Mouse (Mus musculus) embryonic facial prominence, embryonic 12.5 days (tissue): ENCODE results near the gene Dupd1. TPM values are rescaled to one million over a fixed set of nuclear protein-coding genes. Genes with fewer than 3 reads are reported as not detected.
A peak's percentile ranks its signal among the peaks of the same experiment; 100 is the strongest.

ENCODE experiments used
- ATAC-seq: fragments of 200-750 bp; cut with Nextera tagmentation; 2 replicates; pipeline ENCODE4 v1.8.0; 2017; ENCODE audit not compliant: insufficient number of reproducible peaks, insufficient read depth, low FRiP score, low TSS enrichment
- H3K27ac ChIP-seq: fragments of 300-500 bp; sonication (generic); 2 replicates; pipeline ENCODE4 v1.5.1; 2016; ENCODE audit warnings: mild to moderate bottlenecking
- H3K27me3 ChIP-seq: fragments of 300-500 bp; sonication (generic); 2 replicates; pipeline ENCODE4 v1.6.1; 2016; ENCODE audit warnings: mild to moderate bottlenecking, moderate library complexity
- H3K36me3 ChIP-seq: fragments of 300-500 bp; sonication (generic); 2 replicates; pipeline ENCODE4 v1.6.1; 2016; ENCODE audit warnings: mild to moderate bottlenecking
- H3K4me1 ChIP-seq: fragments of 300-500 bp; sonication (generic); 2 replicates; pipeline ENCODE4 v1.6.1; 2016
- H3K4me2 ChIP-seq: fragments of 300-500 bp; sonication (generic); replicated peaks from 2 replicates; pipeline ENCODE4 v1.6.1; 2016; ENCODE audit warnings: mild to moderate bottlenecking, moderate library complexity
- H3K4me3 ChIP-seq: fragments of 300-500 bp; sonication (generic); 2 replicates; pipeline ENCODE4 v1.5.1; 2016; ENCODE audit warnings: mild to moderate bottlenecking
- H3K9ac ChIP-seq: fragments of 300-500 bp; sonication (generic); 2 replicates; pipeline ENCODE4 v1.6.1; 2016; ENCODE audit warnings: mild to moderate bottlenecking, moderate library complexity
- H3K9me3 ChIP-seq: fragments of 300-500 bp; sonication (generic); 2 replicates; pipeline ENCODE4 v1.6.1; 2016; ENCODE audit warnings: mild to moderate bottlenecking, moderate library complexity
- WGBS: fragments of 180-500 bp; shearing (Covaris S2); methylation state at CpG from one replicate; pipeline ENCODE4 v1.1.7; 2016; 5-methylcytosine and 5-hydroxymethylcytosine counted together
- polyA plus RNA-seq: library from polyadenylated mRNA; unstranded; fragments of >200 nt; fragmentation: Nextera tagmentation; extraction: Ambion mirVana; gene quantifications from 2 replicates; pipeline ENCODE4 v1.2.1, GENCODE M21; 2016

The Dupd1 gene
- polyA plus RNA-seq, 1 experiment from 2014 or later, result 0.47 TPM

DNA sequence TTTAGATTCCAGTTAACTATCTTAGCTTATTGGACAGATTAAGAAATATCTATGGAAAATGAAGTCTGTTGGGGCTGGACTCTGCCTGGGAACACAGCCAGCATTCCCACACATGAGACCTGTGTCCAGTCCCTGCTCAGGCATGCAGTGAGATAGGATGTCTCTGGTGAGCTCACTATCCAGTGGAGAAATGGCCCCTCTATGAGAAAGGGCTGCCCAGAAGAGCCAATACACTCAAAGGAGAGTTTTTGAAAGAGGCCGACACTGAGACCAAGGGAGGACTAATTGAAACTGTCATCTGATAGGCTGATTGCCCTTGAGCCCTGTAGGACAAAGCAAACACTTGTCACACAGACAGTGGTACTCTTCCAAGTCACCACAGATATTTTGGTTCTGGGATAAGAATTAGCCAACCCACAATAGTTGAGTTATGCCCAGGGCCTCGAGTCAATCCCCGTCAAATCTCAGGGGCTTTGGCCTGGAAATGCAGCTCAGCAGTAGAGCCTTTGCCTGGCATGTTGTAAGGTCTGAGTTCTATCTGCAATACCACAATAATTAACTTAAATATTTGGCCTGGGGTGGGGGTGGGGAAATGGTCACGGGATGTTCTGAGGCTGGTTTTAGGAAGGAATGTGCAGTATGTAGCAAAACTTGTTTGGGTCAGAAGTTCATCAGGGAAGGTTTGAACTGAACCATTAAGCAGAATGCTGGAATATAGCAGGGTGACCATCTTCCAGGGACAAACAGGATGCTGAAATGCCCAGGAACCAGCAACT is 6.2 kb upstream of the Dupd1 start:
- Histone ChIP-seq H3K4me2 (no peak overlapping the region), H3K36me3 (no peaks in the 10 kb centered on the region), H3K4me1 (peaks cover 24% of the 10 kb centered on the region), H3K4me3 (no peak overlapping the region), H3K9ac (no peak overlapping the region), H3K27me3 (0 out of 2 replicates have a peak, but pooled peaks cover 4% of the 10 kb centered on the region), H3K27ac (no peak overlapping the region), H3K9me3 (peaks cover 11% of the 10 kb centered on the region; the same call in 1 of the 2 replicates)
- WGBS, result 53% methylated on average over 4 of the region's 4 CpGs
- no peak for ATAC-seq

DNA sequence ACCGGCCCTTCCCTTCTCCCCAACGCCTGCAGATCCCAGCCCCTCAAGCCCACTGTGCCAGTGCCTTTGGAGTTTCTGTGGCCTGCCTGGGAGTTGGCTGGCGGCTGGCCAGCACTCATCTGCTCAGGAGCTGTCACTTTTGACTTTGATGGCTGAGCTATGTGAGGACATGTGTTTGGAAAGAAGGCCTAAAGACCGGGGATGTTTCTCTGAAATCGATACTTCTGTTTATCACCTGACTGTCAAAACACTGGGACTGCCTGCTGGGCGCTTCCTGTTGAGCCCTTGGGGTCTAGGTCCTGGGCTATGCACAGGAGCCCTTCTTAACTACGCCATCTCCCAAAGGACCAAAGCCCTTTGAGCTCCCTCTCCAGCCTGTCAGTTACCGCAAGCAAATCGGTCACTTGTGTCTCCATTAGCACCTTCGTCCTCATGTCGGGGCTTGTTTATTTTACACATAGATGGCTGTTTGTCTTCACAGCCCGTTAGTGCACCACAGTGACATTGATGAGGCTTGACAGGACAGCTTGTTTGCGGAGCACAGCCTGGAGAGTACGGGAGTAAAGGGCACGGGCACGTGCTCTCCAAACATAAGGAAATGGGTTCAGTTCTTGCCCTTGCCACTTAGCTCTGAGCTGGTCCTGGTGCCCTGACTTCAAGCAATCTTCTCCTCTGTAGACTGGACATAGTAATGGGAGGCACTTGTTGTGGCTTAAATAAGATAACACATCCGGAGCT is 5.4 kb upstream of the Dupd1 start:
- no peak overlapping the region for H3K4me2 ChIP-seq

DNA sequence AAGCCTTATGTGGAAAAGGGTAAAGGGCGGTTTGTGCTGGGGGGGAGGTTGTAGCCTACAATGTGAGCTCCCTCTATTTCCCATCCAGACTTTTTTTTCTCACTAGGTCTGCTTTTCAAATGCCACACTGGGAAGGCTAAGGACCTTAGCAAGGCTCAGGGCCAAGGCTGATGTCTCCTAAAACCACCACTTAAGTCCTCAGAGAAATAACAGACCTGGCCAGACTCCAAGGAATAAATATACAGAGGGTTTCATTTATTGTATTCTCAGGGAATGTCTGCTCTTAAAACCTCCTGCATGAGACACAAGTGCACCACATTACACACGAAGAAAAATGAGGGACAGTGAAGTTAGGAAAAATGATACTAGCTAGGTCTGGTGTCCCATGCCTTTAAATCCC is 3.1 kb downstream of the Dupd1 start:
- peaks cover 30% of the 10 kb centered on the region for H3K4me1 ChIP-seq
- 74% methylated on average over 2 of the region's 2 CpGs for WGBS
- H3K4me3 ChIP-seq, result no peak overlapping the region
- no peaks in the 10 kb centered on the region for H3K9me3 ChIP-seq
- no peak overlapping the region for H3K4me2 ChIP-seq
- H3K36me3 ChIP-seq, result no peaks in the 10 kb centered on the region
- H3K27me3 ChIP-seq, result no peaks in the 10 kb centered on the region
- H3K27ac ChIP-seq, result peak overlapping the region; percentile 18; the same call in 1 of the 2 replicates
- no peak for ATAC-seq
- H3K9ac ChIP-seq, result no peak overlapping the region

More for the DNA sequence above, 5.4 kb upstream of the Dupd1 start:
- peak; percentile 66; the same call in 1 of the 2 replicates for ATAC-seq
- Histone ChIP-seq H3K36me3 (no peaks in the 10 kb centered on the region), H3K27ac (peak overlapping the region; percentile 32; the same call in 1 of the 2 replicates), H3K9ac (no peak overlapping the region), H3K9me3 (peaks cover 11% of the 10 kb centered on the region; the same call in 1 of the 2 replicates), H3K4me3 (no peak overlapping the region), H3K27me3 (0 out of 2 replicates have a peak, but pooled peaks cover 4% of the 10 kb centered on the region), H3K4me1 (peaks cover 24% of the 10 kb centered on the region)
- 26% methylated on average over 17 of the region's 17 CpGs for WGBS

DNA sequence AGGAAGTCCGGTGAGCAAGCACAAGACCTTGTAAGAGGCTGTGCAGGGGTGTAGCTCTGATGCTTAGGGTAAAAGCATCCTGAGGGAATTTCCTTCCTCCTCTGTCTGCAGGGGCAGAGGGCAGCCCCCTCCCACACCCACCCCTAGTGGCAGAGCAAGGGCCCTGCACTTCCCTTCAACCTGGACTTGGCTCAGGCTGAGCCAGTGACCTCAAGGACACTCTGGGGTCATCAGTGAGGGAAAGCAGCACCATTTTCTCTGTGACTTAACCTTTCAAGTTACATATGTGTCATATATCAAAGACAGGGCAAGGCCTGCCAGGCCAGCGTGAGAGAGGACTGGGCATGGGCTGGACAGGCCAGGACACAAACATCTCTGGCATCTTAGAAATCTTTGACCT is 4.8 kb downstream of the Dupd1 start:
- 39% methylated on average over 2 of the region's 2 CpGs for WGBS
- no peak overlapping the region for H3K9ac ChIP-seq
- H3K4me2 ChIP-seq, result no peak overlapping the region
- peaks cover 29% of the 10 kb centered on the region for H3K4me1 ChIP-seq
- ATAC-seq, result no peak
- no peaks in the 10 kb centered on the region for H3K9me3 ChIP-seq
- H3K36me3 ChIP-seq, result no peaks in the 10 kb centered on the region
- H3K4me3 ChIP-seq, result no peak overlapping the region
- H3K27ac ChIP-seq, result no peak overlapping the region
- no peaks in the 10 kb centered on the region for H3K27me3 ChIP-seq

DNA sequence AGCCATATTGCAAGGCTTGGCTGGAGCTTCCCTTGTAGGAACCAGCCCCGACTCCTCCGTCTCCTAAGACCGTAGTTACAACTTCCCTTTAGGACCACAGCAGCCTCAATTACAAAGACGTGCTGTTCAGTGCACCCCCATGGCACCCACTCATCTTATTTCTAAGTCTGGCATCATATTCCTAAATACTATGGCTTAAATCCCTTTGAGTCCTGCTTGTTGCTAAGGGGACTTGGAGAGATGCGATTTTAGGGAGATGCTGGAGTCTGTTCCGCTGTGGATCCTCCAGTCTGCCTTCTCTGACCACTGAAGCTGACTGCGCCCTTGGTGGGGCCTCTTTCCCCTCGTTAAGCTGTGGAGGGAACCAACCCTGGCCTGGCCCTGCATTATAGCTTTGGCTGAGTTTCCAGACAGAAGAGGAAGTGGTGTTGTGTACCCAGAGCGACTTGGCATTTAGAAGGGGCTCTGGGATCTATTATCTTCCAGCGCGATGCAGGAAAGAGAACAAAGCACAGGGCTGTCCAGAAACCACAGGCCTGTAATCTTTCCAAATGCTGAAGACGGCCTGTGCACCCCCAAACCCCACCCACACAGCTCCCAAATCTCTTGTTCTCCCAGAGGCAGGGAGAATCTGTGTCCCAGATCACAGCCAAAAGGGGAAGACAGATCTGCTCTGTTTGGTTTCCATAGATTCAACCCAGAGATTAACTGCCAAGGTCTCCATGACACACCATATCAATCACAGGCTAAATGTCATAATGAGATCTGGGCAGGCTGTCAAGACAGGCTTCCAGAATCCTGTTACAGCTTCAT is 7.4 kb downstream of the Dupd1 start:
- H3K4me3 ChIP-seq, result no peak overlapping the region
- peak overlapping the region; percentile 83 for H3K27ac ChIP-seq
- ATAC-seq, result peak; percentile 56; the same call in 1 of the 2 replicates
- no peaks in the 10 kb centered on the region for H3K36me3 ChIP-seq
- 37% methylated on average over 12 of the region's 12 CpGs for WGBS
- no peaks in the 10 kb centered on the region; the same call in 1 of the 2 replicates for H3K9me3 ChIP-seq
- H3K9ac ChIP-seq, result no peak overlapping the region
- peaks cover 29% of the 10 kb centered on the region for H3K4me1 ChIP-seq
- no peaks in the 10 kb centered on the region for H3K27me3 ChIP-seq
- no peak overlapping the region for H3K4me2 ChIP-seq

DNA sequence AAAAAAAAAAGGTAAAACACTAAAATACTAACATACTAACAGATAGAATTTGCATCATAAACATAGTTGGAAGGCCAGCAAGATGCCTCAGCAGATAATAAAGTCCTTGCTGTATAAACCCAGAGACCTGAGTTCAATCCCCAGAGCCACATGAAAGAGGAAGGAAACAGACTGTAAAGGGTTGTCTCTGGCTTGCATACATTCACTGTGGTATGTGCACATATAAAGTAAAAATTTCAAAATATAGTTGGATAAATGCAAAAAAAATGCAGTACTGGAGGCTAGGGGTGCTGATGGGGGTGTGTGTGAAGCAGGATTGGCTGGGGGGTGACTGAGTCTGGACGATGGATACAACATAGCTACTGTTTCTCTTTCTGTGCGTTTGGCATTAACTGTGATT is 8.9 kb downstream of the Dupd1 start:
- Histone ChIP-seq H3K36me3 (no peaks in the 10 kb centered on the region), H3K27ac (no peak overlapping the region), H3K27me3 (no peaks in the 10 kb centered on the region), H3K9me3 (no peaks in the 10 kb centered on the region; the same call in 1 of the 2 replicates), H3K4me3 (no peak overlapping the region), H3K9ac (no peak overlapping the region), H3K4me1 (peaks cover 24% of the 10 kb centered on the region), H3K4me2 (no peak overlapping the region)
- WGBS, result 85% methylated on average over 2 of the region's 2 CpGs
- no peak for ATAC-seq

DNA sequence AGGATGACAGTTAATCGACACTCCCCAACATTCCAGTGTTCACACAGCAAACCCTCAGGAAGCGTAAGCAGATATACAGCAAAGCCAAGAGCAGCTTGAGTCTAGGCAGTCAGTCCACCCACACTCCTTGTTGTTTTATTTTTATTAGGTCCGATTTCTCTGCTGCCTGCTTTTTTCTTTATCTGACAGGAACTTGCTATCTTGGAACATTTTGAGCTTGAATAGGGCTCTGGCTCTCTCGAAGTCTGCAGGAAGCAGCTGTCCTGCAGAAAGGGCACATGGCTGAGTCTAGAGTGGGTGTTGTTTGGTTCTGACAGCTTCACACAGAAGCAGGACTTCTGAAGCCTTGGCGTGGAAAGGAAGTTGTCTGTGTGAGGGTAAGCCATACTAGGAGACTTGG is 11.1 kb downstream of the Dupd1 start:
- H3K4me1 ChIP-seq, result peaks cover 15% of the 10 kb centered on the region
- no peak for ATAC-seq
- no peak overlapping the region for H3K4me3 ChIP-seq
- no peaks in the 10 kb centered on the region for H3K36me3 ChIP-seq
- 72% methylated on average over 5 of the region's 5 CpGs for WGBS
- H3K9me3 ChIP-seq, result no peaks in the 10 kb centered on the region; the same call in 1 of the 2 replicates
- no peak overlapping the region for H3K9ac ChIP-seq
- no peak overlapping the region for H3K4me2 ChIP-seq
- no peaks in the 10 kb centered on the region for H3K27me3 ChIP-seq
- H3K27ac ChIP-seq, result no peak overlapping the region

DNA sequence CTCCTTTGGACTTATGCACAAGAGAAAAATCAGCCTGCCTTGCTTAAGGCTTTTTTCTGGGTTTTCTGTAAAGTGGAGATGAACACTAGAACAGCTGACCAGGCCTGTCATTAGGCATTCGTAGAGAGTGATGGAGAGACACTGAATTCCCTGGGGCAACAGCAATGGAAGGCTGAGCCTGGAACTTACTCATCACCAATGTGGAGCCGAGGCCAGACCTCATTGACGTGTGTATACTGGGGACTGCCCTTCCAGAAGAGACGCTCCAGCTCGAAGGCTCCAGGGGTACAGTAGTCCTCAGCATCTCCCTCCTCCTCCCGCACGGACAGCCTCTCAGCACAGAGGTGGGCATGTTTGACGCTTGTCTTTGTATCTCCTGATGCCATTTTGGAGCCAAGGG is 11.7 kb downstream of the Dupd1 start:
- Histone ChIP-seq H3K4me3 (no peak overlapping the region), H3K4me2 (no peak overlapping the region), H3K27ac (no peak overlapping the region), H3K27me3 (no peaks in the 10 kb centered on the region), H3K9me3 (no peaks in the 10 kb centered on the region; the same call in 1 of the 2 replicates), H3K9ac (no peak overlapping the region), H3K36me3 (no peaks in the 10 kb centered on the region), H3K4me1 (peaks cover 15% of the 10 kb centered on the region)
- no peak for ATAC-seq
- 92% methylated on average over 8 of the region's 8 CpGs for WGBS

DNA sequence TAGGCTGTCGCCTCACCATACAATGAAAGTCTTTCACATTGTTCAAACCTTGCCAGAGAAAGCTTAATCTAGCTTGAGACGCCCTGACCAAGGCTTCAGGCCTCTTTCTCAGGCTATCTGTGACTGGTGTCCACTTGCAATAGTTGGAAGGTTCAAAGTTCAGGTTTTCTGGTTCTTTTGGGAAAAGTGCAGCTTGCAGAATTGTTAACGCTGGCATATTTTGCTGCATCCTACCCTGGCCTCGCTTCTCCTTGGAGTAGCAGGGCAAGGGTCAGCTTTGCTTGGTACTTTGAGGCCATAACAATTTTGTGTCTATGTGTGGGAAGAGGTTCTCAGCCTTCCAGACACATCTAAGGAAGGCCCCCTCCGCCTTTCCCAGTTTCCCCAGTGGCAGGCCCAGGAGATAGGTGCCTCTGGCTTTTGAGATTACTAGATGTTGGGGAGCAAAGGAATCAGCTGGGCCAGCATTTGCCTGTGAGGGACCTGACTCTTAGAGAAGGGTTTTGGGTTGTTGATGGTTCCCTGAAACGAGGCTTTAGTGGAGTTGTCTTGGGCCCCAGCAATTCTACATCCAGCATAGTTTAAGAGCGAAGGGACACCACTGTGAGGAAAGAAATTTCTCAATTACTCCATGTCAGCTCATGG is 18.1 kb downstream of the Dupd1 start:
- H3K4me2 ChIP-seq, result no peak overlapping the region
- no peak overlapping the region for H3K9ac ChIP-seq
- WGBS, result 78% methylated on average over 7 of the region's 7 CpGs
- 0 out of 2 replicates have a peak, but pooled peaks cover 4% of the 10 kb centered on the region for H3K9me3 ChIP-seq
- no peaks in the 10 kb centered on the region for H3K36me3 ChIP-seq
- no peak overlapping the region for H3K27ac ChIP-seq
- 0 out of 2 replicates have a peak, but pooled peaks cover 5% of the 10 kb centered on the region for H3K4me1 ChIP-seq
- no peak for ATAC-seq
- H3K4me3 ChIP-seq, result no peak overlapping the region
- no peaks in the 10 kb centered on the region for H3K27me3 ChIP-seq

DNA sequence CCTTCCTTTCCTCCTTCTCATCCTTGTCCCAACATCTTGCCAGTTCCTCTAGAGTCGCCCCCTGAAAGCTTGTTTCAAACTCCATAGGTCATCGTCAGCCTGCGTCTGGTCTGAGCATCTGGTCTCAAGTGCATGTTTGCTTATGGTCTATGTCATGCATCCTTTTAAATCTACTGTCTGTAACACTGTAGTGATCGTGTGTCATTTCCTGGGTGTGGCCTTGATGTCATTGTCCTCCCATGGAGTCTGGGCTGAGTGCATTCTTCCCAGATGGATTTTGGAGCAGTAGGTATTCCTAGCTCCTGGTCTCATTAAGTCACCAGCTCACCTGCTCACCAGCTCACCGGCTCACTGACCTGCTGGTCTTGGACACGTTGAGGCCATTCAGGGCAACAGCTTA is 19.4 kb downstream of the Dupd1 start:
- 73% methylated on average over 6 of the region's 6 CpGs for WGBS
- no peak for ATAC-seq

DNA sequence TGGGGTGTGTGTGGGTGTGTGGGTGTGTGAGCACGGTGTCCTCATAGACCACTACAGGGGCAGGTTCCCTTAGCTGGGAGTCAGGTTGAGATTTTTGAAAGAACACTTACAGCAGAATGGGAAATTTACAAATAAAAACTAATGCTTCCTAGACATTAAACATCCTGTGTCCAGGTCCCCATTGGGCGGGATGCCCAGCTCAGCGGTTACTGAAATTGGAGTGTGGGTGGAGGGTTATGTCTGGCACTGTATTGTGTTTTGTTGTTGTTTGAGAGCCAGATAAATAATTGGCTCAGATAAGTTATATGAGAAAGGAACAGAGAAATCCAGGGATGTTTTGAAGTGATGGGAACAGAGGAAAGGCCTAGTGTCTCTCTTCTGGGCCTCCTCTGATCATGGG is 23.3 kb downstream of the Dupd1 start:
- no peak overlapping the region for H3K27ac ChIP-seq
- no peaks in the 10 kb centered on the region for H3K36me3 ChIP-seq

More for the DNA sequence above, 19.4 kb downstream of the Dupd1 start:
- Histone ChIP-seq H3K36me3 (no peaks in the 10 kb centered on the region), H3K4me2 (no peak overlapping the region), H3K4me3 (no peak overlapping the region), H3K9ac (no peak overlapping the region), H3K27me3 (no peaks in the 10 kb centered on the region), H3K4me1 (0 out of 2 replicates have a peak, but pooled peaks cover 5% of the 10 kb centered on the region), H3K9me3 (0 out of 2 replicates have a peak, but pooled peaks cover 4% of the 10 kb centered on the region), H3K27ac (no peak overlapping the region)

More for the DNA sequence above, 23.3 kb downstream of the Dupd1 start:
- no peak overlapping the region for H3K4me2 ChIP-seq
- H3K9ac ChIP-seq, result no peak overlapping the region
- 0 out of 2 replicates have a peak, but pooled peaks cover 4% of the 10 kb centered on the region for H3K9me3 ChIP-seq
- no peak overlapping the region for H3K4me3 ChIP-seq
- no peak for ATAC-seq
- peaks cover 8% of the 10 kb centered on the region for H3K4me1 ChIP-seq
- WGBS, result 85% methylated on average over 3 of the region's 3 CpGs
- H3K27me3 ChIP-seq, result no peaks in the 10 kb centered on the region; the same call in 1 of the 2 replicates
